Mouse (Mus musculus): ENCODE measurements around the gene Efcab12. TPM values are rescaled to one million over a fixed set of nuclear protein-coding genes. Genes with fewer than 3 reads are reported as not detected.
"Not testable (repeated sequence)": the region's sequence is repeated elsewhere in the genome, so short reads cannot be mapped to it uniquely, and the experiment has no call there.

The Efcab12 gene
- polyA plus RNA-seq, 1 experiment from 2014 or later, result 0.65 TPM

- not testable (repeated sequence) for H3K36me3 ChIP-seq (ENCODE audit: control insufficient read depth, insufficient read depth, low read length); H3K9me3 ChIP-seq (replicated peaks; ENCODE audit: control insufficient read depth, low read length); H3K4me3 ChIP-seq (replicated peaks; ENCODE audit: low read length); H3K27ac ChIP-seq (ENCODE audit: low read length); H3K4me1 ChIP-seq (ENCODE audit: control insufficient read depth, insufficient read depth, low read length); H3K27me3 ChIP-seq (ENCODE audit: control insufficient read depth, insufficient read depth, low read length); H3K9ac ChIP-seq (ENCODE audit: low read length)
- peak overlapping the region; percentile 28; the same call in 1 of the 2 replicates for H3K4me2 ChIP-seq (ENCODE audit: low read depth, low read length)
- peak; percentile 97 for ATAC-seq (ENCODE audit: insufficient read depth, low FRiP score)
- WGBS, result 4% methylated on average over 5 of the region's 11 CpGs
Measured at GRCm38 (mm10) chr6:115823850-115824464, 14.3 kb downstream of the Efcab12 start.

GRCm38 (mm10) chr6:115821216-115821993 is 16.8 kb downstream of the Efcab12 start:
- Histone ChIP-seq H3K36me3 (ENCODE audit: control insufficient read depth, insufficient read depth, low read length) (no peaks in the 10 kb centered on the region), H3K4me3 (replicated peaks; ENCODE audit: low read length) (no peak overlapping the region), H3K9me3 (replicated peaks; ENCODE audit: control insufficient read depth, low read length) (no peaks in the 10 kb centered on the region), H3K27me3 (ENCODE audit: control insufficient read depth, insufficient read depth, low read length) (no peaks in the 10 kb centered on the region), H3K27ac (ENCODE audit: low read length) (no peak overlapping the region), H3K4me2 (ENCODE audit: low read depth, low read length) (no peak overlapping the region), H3K9ac (ENCODE audit: low read length) (no peak overlapping the region), H3K4me1 (ENCODE audit: control insufficient read depth, insufficient read depth, low read length) (no peaks in the 10 kb centered on the region)
- no peak for ATAC-seq (ENCODE audit: insufficient read depth, low FRiP score)
- WGBS, result 71% methylated on average over 8 of the region's 8 CpGs

DNA sequence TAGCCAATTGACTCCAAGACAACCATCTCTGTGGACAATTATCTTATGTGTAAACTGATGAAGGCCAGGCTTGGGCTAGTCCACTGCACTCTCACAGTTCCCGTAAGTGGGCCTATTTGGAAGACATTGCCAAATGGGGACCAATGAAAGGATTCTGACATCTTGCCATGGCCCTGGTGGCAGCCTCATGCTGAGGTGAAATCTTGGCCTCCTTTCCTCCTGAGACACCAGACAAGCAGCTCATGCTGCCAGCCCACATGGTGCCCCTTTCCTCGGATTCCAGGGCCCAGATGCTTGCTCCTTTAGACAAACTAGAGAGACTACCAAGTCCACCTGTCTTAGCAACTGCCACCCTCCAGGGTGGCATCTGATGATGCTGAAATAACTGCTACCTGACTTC is 20.1 kb downstream of the Efcab12 start:
- Histone ChIP-seq H3K27ac (ENCODE audit: low read length) (no peak overlapping the region), H3K27me3 (ENCODE audit: control insufficient read depth, insufficient read depth, low read length) (no peaks in the 10 kb centered on the region), H3K4me3 (replicated peaks; ENCODE audit: low read length) (no peak overlapping the region), H3K9me3 (replicated peaks; ENCODE audit: control insufficient read depth, low read length) (no peaks in the 10 kb centered on the region), H3K4me2 (ENCODE audit: low read depth, low read length) (no peak overlapping the region), H3K9ac (ENCODE audit: low read length) (no peak overlapping the region), H3K4me1 (ENCODE audit: control insufficient read depth, insufficient read depth, low read length) (no peaks in the 10 kb centered on the region), H3K36me3 (ENCODE audit: control insufficient read depth, insufficient read depth, low read length) (no peaks in the 10 kb centered on the region)
- WGBS, result 82% methylated on average over 2 of the region's 2 CpGs
- ATAC-seq (ENCODE audit: insufficient read depth, low FRiP score), result no peak

DNA sequence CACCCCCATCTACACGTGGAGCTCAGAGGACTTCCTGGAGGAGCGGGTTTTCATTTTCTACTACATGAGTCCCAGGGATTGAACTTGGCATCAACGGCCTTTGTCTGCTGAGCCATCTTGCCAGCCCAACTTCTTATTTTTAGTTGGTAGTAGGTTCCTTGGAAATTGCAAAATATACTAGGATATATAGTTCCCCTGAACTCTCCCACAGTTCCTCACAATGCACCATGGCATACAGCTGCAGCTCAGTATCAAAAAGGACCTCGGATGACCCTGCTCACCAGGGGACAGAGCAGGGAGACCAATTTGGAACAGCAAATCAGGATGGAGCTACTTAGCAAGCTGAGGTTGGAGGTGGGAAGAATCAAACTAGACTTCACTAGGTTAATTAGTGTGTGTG is 23.2 kb downstream of the Efcab12 start:
- Histone ChIP-seq H3K4me1 (ENCODE audit: control insufficient read depth, insufficient read depth, low read length) (no peaks in the 10 kb centered on the region), H3K9me3 (replicated peaks; ENCODE audit: control insufficient read depth, low read length) (no peaks in the 10 kb centered on the region), H3K4me3 (replicated peaks; ENCODE audit: low read length) (no peak overlapping the region), H3K27me3 (ENCODE audit: control insufficient read depth, insufficient read depth, low read length) (no peaks in the 10 kb centered on the region), H3K27ac (ENCODE audit: low read length) (no peak overlapping the region), H3K36me3 (ENCODE audit: control insufficient read depth, insufficient read depth, low read length) (no peaks in the 10 kb centered on the region), H3K9ac (ENCODE audit: low read length) (no peak overlapping the region), H3K4me2 (ENCODE audit: low read depth, low read length) (no peak overlapping the region)
- 78% methylated on average over 4 of the region's 4 CpGs for WGBS
- ATAC-seq (ENCODE audit: insufficient read depth, low FRiP score), result no peak

DNA sequence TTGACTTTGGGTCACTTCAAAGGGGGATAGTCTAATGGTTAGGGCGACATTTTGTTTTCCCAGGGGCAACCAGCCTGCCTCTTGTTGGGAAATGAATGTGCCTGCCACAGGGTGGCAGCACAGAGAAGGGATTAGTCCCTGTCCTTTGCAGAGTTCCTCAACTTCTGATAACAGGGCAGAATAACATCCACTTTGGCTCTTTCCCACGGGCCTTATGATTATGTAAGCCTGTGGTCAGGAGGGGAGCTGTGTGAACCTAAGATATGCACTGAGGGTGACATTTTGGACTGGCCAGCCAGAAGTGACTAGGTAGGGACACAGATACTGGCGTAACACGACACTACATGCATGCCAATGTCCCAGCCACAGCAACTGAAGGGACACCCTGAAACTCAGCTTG is 24.1 kb downstream of the Efcab12 start:
- WGBS, result 26% methylated on average over 4 of the region's 4 CpGs
- no peak overlapping the region for H3K9ac ChIP-seq (ENCODE audit: low read length)
- ATAC-seq (ENCODE audit: insufficient read depth, low FRiP score), result peak; percentile 23; the same call in 1 of the 2 replicates

GRCm38 (mm10) chr6:115811606-115812005 is 26.6 kb downstream of the Efcab12 start:
- Histone ChIP-seq H3K4me1 (ENCODE audit: control insufficient read depth, insufficient read depth, low read length) (peaks cover 8% of the 10 kb centered on the region), H3K27ac (ENCODE audit: low read length) (no peak overlapping the region), H3K36me3 (ENCODE audit: control insufficient read depth, insufficient read depth, low read length) (peaks cover 7% of the 10 kb centered on the region; the same call in 1 of the 2 replicates), H3K27me3 (ENCODE audit: control insufficient read depth, insufficient read depth, low read length) (no peaks in the 10 kb centered on the region), H3K9me3 (replicated peaks; ENCODE audit: control insufficient read depth, low read length) (no peaks in the 10 kb centered on the region), H3K4me2 (ENCODE audit: low read depth, low read length) (no peak overlapping the region), H3K9ac (ENCODE audit: low read length) (no peak overlapping the region), H3K4me3 (replicated peaks; ENCODE audit: low read length) (no peak overlapping the region)
- ATAC-seq (ENCODE audit: insufficient read depth, low FRiP score), result no peak
- WGBS, result 67% methylated on average over 8 of the region's 8 CpGs

More for the DNA sequence above, 24.1 kb downstream of the Efcab12 start:
- Histone ChIP-seq H3K27me3 (ENCODE audit: control insufficient read depth, insufficient read depth, low read length) (no peaks in the 10 kb centered on the region), H3K9me3 (replicated peaks; ENCODE audit: control insufficient read depth, low read length) (no peaks in the 10 kb centered on the region), H3K4me1 (ENCODE audit: control insufficient read depth, insufficient read depth, low read length) (no peaks in the 10 kb centered on the region; the same call in 1 of the 2 replicates), H3K4me3 (replicated peaks; ENCODE audit: low read length) (no peak overlapping the region), H3K4me2 (ENCODE audit: low read depth, low read length) (no peak overlapping the region), H3K36me3 (ENCODE audit: control insufficient read depth, insufficient read depth, low read length) (no peaks in the 10 kb centered on the region), H3K27ac (ENCODE audit: low read length) (no peak overlapping the region)

DNA sequence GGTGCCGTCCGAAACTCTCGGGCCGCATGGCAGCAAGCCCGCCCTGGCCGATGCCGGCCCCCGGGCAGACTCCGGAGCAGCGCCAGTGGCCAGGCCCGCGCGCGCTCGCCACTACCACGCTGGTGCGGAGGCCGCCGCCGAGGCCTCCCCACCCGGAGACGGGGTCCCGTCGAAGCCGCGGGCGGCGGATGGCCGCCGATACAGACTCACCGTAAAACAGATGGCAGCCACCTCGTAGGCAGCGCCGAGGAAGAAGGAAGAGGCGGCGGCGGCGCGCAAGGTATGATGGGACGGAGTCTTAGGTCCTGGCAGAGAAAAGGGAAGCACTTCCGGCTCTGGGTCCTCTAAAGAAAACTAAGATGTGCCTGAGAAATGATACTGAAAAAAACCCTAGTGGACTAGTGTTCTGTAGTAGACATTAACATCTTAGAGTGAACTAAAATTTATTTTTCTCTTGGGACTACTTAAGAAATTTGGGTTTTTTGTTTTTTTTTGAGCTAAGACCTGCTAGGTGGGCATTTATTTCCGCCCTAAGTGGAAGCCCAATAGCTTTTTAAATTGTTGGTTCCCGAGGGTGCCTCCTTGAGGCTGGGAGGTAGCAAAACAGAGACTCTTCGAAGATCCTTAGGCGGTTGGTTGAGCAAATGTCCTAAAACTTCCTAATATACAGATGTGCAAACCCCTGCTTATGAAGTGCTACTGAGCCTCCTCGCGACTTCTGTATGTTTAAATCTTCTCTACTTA is 29.6 kb downstream of the Efcab12 start, which contains the start of gene Rpl32:
Gene Rpl32 (minus strand): TSS at position 260 of the 744 bp plus-strand sequence.
- Histone ChIP-seq H3K4me2 (ENCODE audit: low read depth, low read length) (peak within 1 kb of the TSS; percentile 87), H3K9me3 (replicated peaks; ENCODE audit: control insufficient read depth, low read length) (no peaks in the 10 kb centered on the region), H3K36me3 (ENCODE audit: control insufficient read depth, insufficient read depth, low read length) (peaks cover 24% of the 10 kb centered on the region), H3K27ac (ENCODE audit: low read length) (peak within 1 kb of the TSS; percentile 86), H3K27me3 (ENCODE audit: control insufficient read depth, insufficient read depth, low read length) (no peaks in the 10 kb centered on the region), H3K9ac (ENCODE audit: low read length) (peak within 1 kb of the TSS; percentile 99), H3K4me1 (ENCODE audit: control insufficient read depth, insufficient read depth, low read length) (peaks cover 15% of the 10 kb centered on the region), H3K4me3 (replicated peaks; ENCODE audit: low read length) (peak within 1 kb of the TSS; percentile 100)
- ATAC-seq (ENCODE audit: insufficient read depth, low FRiP score), result peak; percentile 90
- under 1% methylated on average over 47 of the region's 47 CpGs for WGBS

- H3K4me3 ChIP-seq (replicated peaks; ENCODE audit: low read length), result peak overlapping the region; percentile 100
- H3K27ac ChIP-seq (ENCODE audit: low read length), result peak overlapping the region; percentile 86
- no peak for ATAC-seq (ENCODE audit: insufficient read depth, low FRiP score)
- WGBS, result under 1% methylated on average over 22 of the region's 22 CpGs
- H3K4me2 ChIP-seq (ENCODE audit: low read depth, low read length), result peak overlapping the region; percentile 87
- H3K27me3 ChIP-seq (ENCODE audit: control insufficient read depth, insufficient read depth, low read length), result no peaks in the 10 kb centered on the region
- H3K9me3 ChIP-seq (replicated peaks; ENCODE audit: control insufficient read depth, low read length), result no peaks in the 10 kb centered on the region
- H3K4me1 ChIP-seq (ENCODE audit: control insufficient read depth, insufficient read depth, low read length), result peaks cover 15% of the 10 kb centered on the region
- H3K36me3 ChIP-seq (ENCODE audit: control insufficient read depth, insufficient read depth, low read length), result peaks cover 24% of the 10 kb centered on the region
- peak overlapping the region; percentile 99 for H3K9ac ChIP-seq (ENCODE audit: low read length)
Measured at GRCm38 (mm10) chr6:115808196-115808487, 30.1 kb downstream of the Efcab12 start.

Measured in stomach, embryonic 16.5 days (tissue).